Mouse (Mus musculus) C2C12 (cell line): ENCODE results near the gene Tmem171. TPM values are rescaled to one million over a fixed set of nuclear protein-coding genes. Genes with fewer than 3 reads are reported as not detected.

Experiments
- H3K27me3 ChIP-seq: one replicate; pipeline ENCODE4 v1.6.1; 2011; ENCODE audit not compliant: control insufficient read depth, insufficient read depth, insufficient read length
- H3K36me3 ChIP-seq: one replicate; pipeline ENCODE4 v1.6.1; 2011; ENCODE audit not compliant: control insufficient read depth, insufficient read depth
- H3K4me3 ChIP-seq: one replicate; pipeline ENCODE4 v1.5.1; 2011; ENCODE audit warnings: mild to moderate bottlenecking, control low read depth; ENCODE audit not compliant: poor library complexity, insufficient read depth, severe bottlenecking
- H3K79me2 ChIP-seq: one replicate; pipeline ENCODE4 v1.6.1; 2011; ENCODE audit not compliant: control insufficient read depth, insufficient read depth
- H3K79me3 ChIP-seq: one replicate; pipeline ENCODE4 v1.6.1; 2011; ENCODE audit warnings: low read depth, control low read depth
- H3ac ChIP-seq: one replicate; pipeline ENCODE3; 2011; ENCODE audit warnings: low read depth; ENCODE audit not compliant: control insufficient read depth, insufficient read length
- CEBPB ChIP-seq: IDR thresholded peaks from one replicate; pipeline ENCODE4 v1.6.1; 2011; ENCODE audit warnings: low read depth, mild to moderate bottlenecking, control low read depth, moderate library complexity
- CTCF ChIP-seq: IDR thresholded peaks from one replicate; pipeline ENCODE4 v1.5.1; 2011; ENCODE audit not compliant: control insufficient read depth, insufficient read depth, insufficient read length
- FOSL1 ChIP-seq: IDR thresholded peaks from one replicate; pipeline ENCODE4 v1.8.0; 2011; ENCODE audit warnings: mild to moderate bottlenecking, low read length; ENCODE audit not compliant: poor library complexity, insufficient read depth, severe bottlenecking
- MAX ChIP-seq: IDR thresholded peaks from one replicate; pipeline ENCODE4 v1.6.1; 2011; ENCODE audit warnings: mild to moderate bottlenecking, control low read depth
- MYOD1 ChIP-seq: IDR thresholded peaks from one replicate; pipeline ENCODE4 v1.6.1; 2011; ENCODE audit warnings: low read depth; ENCODE audit not compliant: control insufficient read depth, insufficient read length
- MYOG ChIP-seq: IDR thresholded peaks from one replicate; pipeline ENCODE4 v1.6.1; 2011; ENCODE audit not compliant: control insufficient read depth, insufficient read length; ENCODE audit errors: extremely low read depth
- USF1 ChIP-seq: IDR thresholded peaks from one replicate; pipeline ENCODE4 v1.6.1; 2011; ENCODE audit warnings: low read depth, mild to moderate bottlenecking, control low read depth, moderate library complexity
- polyA plus RNA-seq: library from polyadenylated mRNA; unstranded; fragments of >200 nt; fragmentation: generic; extraction: Trizol; gene quantifications from one replicate; pipeline ENCODE4 v1.2.1, GENCODE M21; 2012; ENCODE audit warnings: missing spikeins

The Tmem171 gene
- polyA plus RNA-seq, 1 experiment = 13.0 TPM

DNA sequence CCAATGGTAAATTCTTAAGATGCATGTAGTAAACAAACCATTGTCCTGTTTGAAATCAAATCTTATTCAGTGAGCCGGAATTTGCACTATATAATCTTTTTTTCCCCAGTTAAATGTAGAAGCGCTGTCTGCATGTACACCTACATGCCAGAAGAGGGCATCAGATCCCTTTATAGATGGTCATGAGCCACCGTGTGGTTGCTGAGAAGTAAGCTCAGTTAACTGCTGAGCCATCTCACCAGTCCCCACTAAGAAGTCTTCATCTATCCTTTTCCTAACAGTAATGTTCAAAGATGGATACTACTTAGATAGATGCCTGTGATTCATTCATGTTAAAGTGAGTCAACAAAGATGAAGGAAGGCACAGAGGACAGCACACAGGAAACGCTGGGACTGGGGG is 31.9 kb upstream of the Tmem171 start:
- Histone ChIP-seq H3K79me2 (no peaks in the 10 kb centered on the region), H3K4me3 (no peak overlapping the region), H3K27me3 (no peaks in the 10 kb centered on the region), H3ac (no peak overlapping the region), H3K36me3 (peaks cover 48% of the 10 kb centered on the region), H3K79me3 (no peaks in the 10 kb centered on the region)
- TF ChIP-seq MYOD1 = no peak
- no peak for TF ChIP-seq USF1
- TF ChIP-seq MAX = no peak
- TF ChIP-seq FOSL1 = no peak
- TF ChIP-seq MYOG = no peak
- no peak for TF ChIP-seq CTCF
- TF ChIP-seq CEBPB = no peak

DNA sequence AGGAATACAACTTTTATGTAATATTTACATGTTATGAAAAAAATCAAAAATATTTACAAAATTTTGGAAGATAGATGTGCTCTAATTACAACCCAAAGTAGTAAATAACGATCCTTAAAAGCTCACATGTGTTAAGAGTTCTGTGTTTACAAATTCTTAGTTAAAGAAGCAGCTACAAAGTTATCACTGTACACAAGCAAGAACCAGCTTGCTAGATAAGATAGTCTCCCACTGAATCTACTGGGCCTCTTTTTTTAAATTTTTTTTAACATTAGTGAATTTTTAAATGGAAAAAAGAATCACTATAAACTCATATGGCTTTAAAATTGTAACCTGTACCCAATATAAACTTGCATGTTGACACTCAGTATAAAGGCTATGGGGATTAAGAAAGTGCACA is 28.8 kb upstream of the Tmem171 start:
- Histone ChIP-seq H3K79me2 (no peaks in the 10 kb centered on the region), H3ac (no peak overlapping the region), H3K36me3 (peaks cover 28% of the 10 kb centered on the region), H3K79me3 (no peaks in the 10 kb centered on the region), H3K4me3 (no peak overlapping the region), H3K27me3 (no peaks in the 10 kb centered on the region)
- TF ChIP-seq MYOD1 = no peak
- no peak for TF ChIP-seq MYOG
- no peak for TF ChIP-seq USF1
- TF ChIP-seq MAX = no peak
- no peak for TF ChIP-seq FOSL1
- no peak for TF ChIP-seq CTCF

DNA sequence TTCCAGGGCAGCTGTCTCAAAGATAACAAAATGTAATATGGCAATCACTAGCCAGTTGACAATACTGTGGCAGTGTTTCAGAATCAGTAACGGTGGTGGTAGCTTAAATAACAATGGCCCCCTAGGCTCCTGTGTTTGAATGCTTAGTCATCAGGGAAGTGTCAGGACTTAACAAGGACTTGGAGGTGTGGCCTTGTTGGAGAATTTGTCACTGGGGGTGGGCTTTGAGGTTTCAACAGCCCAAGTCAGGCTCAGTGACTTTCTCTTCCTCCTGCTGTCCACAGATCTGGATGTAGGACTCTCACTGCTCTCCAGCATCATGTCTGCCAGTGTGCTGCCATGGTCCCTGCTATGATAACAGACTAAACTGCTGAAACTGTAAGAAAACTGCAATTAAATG is 27.7 kb upstream of the Tmem171 start:
- Histone ChIP-seq H3K4me3 (no peak overlapping the region), H3K27me3 (no peaks in the 10 kb centered on the region), H3K79me3 (no peaks in the 10 kb centered on the region), H3ac (no peak overlapping the region), H3K36me3 (peaks cover 28% of the 10 kb centered on the region), H3K79me2 (no peaks in the 10 kb centered on the region)
- TF ChIP-seq CTCF (no peak), USF1 (no peak), CEBPB (no peak), MAX (no peak), MYOD1 (no peak), FOSL1 (no peak), MYOG (no peak)

DNA sequence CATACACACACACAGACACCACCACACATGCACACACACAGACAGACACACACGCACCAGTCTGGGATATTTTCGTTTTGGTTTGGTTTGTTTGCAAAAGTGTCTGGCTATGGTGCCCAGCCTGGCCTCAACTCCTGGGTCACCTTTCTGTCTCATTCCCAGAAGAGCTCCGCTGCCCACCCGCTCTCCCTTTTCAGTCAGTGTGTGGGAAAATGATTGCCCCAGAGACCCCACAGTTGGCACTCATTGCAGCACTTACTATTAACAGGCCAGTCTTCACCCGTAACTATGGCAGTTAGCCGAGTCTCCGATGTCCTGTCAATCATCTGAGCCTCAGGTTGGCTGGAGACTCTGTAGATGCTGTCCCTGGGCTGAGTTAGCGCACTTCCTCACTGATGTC is 21.5 kb upstream of the Tmem171 start:
- Histone ChIP-seq H3ac (no peak overlapping the region), H3K79me2 (no peaks in the 10 kb centered on the region), H3K27me3 (no peaks in the 10 kb centered on the region), H3K36me3 (no peaks in the 10 kb centered on the region), H3K4me3 (no peak overlapping the region), H3K79me3 (no peaks in the 10 kb centered on the region)
- no peak for TF ChIP-seq CEBPB

DNA sequence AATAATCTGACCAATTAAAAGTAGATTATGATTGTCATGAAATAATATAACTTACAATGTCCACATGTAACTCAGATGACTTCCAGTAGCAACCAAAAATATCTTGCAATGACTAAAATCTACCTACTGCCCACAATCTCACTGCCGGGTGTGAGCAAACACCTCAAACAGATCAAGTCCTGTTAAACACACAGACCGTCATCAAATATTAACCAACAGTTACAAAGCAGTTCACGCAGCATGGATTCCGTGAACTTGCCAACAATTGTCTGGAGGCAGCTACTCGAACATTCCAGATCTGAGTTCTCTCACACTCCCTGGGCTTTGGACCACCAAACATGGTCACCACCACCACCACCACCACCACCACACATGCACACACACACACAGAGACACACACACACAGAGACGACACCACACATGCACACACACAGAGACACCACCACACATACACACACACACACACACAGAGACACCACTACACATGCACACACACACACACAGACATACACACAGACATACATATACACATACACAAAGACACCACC is 20.9 kb upstream of the Tmem171 start:
- H3K79me2 ChIP-seq = no peaks in the 10 kb centered on the region
- TF ChIP-seq FOSL1 = no peak
- TF ChIP-seq MAX = no peak
- TF ChIP-seq MYOG = no peak
- no peak for TF ChIP-seq CEBPB
- TF ChIP-seq CTCF = no peak
- TF ChIP-seq MYOD1 = no peak
- no peak for TF ChIP-seq USF1
- H3K27me3 ChIP-seq = no peaks in the 10 kb centered on the region
- H3K79me3 ChIP-seq = no peaks in the 10 kb centered on the region
- H3K4me3 ChIP-seq = no peak overlapping the region
- H3K36me3 ChIP-seq = no peaks in the 10 kb centered on the region
- no peak overlapping the region for H3ac ChIP-seq

DNA sequence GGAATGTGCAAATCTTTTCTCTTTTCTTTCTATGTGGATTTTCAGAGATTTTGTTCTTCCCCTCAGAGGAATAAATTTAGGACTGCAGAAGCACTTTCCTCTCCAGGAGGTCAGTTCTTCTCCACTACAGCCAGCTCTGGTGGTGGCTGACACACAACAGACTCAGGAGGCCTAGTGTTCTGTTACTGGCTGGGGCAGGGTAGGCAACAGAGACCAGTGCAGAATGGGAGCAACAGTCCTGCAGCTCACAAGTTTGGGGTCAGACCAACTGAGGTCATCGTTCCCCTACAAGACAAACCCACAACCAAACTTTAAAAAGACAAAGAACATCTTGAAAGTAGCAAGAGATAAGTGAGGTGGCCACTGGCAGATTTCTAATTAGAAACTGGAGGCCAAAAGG is 16.0 kb upstream of the Tmem171 start:
- Histone ChIP-seq H3K4me3 (no peak overlapping the region), H3ac (no peak overlapping the region), H3K79me2 (no peaks in the 10 kb centered on the region), H3K79me3 (no peaks in the 10 kb centered on the region), H3K36me3 (no peaks in the 10 kb centered on the region), H3K27me3 (no peaks in the 10 kb centered on the region)
- TF ChIP-seq CEBPB = no peak
- no peak for TF ChIP-seq FOSL1
- no peak for TF ChIP-seq MAX
- TF ChIP-seq MYOG = no peak
- no peak for TF ChIP-seq USF1
- TF ChIP-seq CTCF = no peak
- no peak for TF ChIP-seq MYOD1
